Mouse (Mus musculus) midbrain, embryonic 15.5 days (tissue): ENCODE results near the gene Rptor. TPM values are rescaled to one million over a fixed set of nuclear protein-coding genes. Genes with fewer than 3 reads are reported as not detected.

ENCODE experiments used
- ATAC-seq: fragments of 200-750 bp; cut with Nextera tagmentation; replicated peaks from 2 replicates; pipeline ENCODE4 v1.8.0; 2017; ENCODE audit warnings: moderate TSS enrichment
- H3K27ac ChIP-seq: fragments of 300-500 bp; sonication (generic); 2 replicates; pipeline ENCODE4 v1.5.1; 2015; ENCODE audit warnings: mild to moderate bottlenecking, inconsistent platforms
- H3K27me3 ChIP-seq: fragments of 300-500 bp; sonication (generic); replicated peaks from 2 replicates; pipeline ENCODE4 v1.6.1; 2015; ENCODE audit warnings: inconsistent platforms
- H3K36me3 ChIP-seq: fragments of 300-500 bp; sonication (generic); replicated peaks from 2 replicates; pipeline ENCODE4 v1.6.1; 2015; ENCODE audit warnings: inconsistent platforms
- H3K4me1 ChIP-seq: fragments of 300-500 bp; sonication (generic); 2 replicates; pipeline ENCODE4 v1.6.1; 2015; ENCODE audit warnings: inconsistent platforms
- H3K4me2 ChIP-seq: fragments of 300-500 bp; sonication (generic); 2 replicates; pipeline ENCODE4 v1.6.1; 2015; ENCODE audit warnings: inconsistent platforms, mild to moderate bottlenecking, moderate library complexity
- H3K4me3 ChIP-seq: fragments of 300-500 bp; sonication (generic); 2 replicates; pipeline ENCODE4 v1.5.1; 2015; ENCODE audit warnings: mild to moderate bottlenecking, inconsistent platforms
- H3K9ac ChIP-seq: fragments of 300-500 bp; sonication (generic); 2 replicates; pipeline ENCODE4 v1.6.1; 2015; ENCODE audit warnings: mild to moderate bottlenecking, inconsistent platforms
- H3K9me3 ChIP-seq: fragments of 300-500 bp; sonication (generic); 2 replicates; pipeline ENCODE4 v1.6.1; 2016; ENCODE audit warnings: inconsistent platforms
- WGBS: fragments of 180-500 bp; shearing (Covaris S2); methylation state at CpG from one replicate; pipeline ENCODE4 v1.1.7; 2015; ENCODE audit warnings: mixed read lengths; 5-methylcytosine and 5-hydroxymethylcytosine counted together
- polyA plus RNA-seq: library from polyadenylated mRNA; unstranded; fragments of >200 nt; fragmentation: Nextera tagmentation; extraction: Ambion mirVana; gene quantifications from 2 replicates; pipeline ENCODE4 v1.2.1, GENCODE M21; 2015

The Rptor gene
- polyA plus RNA-seq, 1 experiment from 2014 or later = 13.1 TPM

GRCm38 (mm10) chr11:119664678-119665307, 62.1 kb downstream of the Rptor start:
- Histone ChIP-seq H3K4me3 (no peak overlapping the region), H3K4me2 (no peak overlapping the region), H3K27me3 (no peaks in the 10 kb centered on the region), H3K9me3 (no peaks in the 10 kb centered on the region), H3K4me1 (peaks cover 11% of the 10 kb centered on the region), H3K9ac (no peak overlapping the region), H3K36me3 (no peaks in the 10 kb centered on the region), H3K27ac (no peak overlapping the region)
- 72% methylated on average over 10 of the region's 10 CpGs for WGBS
- ATAC-seq = no peak

- no peaks in the 10 kb centered on the region for H3K36me3 ChIP-seq
- ATAC-seq = no peak
- no peaks in the 10 kb centered on the region for H3K9me3 ChIP-seq
- H3K4me1 ChIP-seq = peaks cover 11% of the 10 kb centered on the region
- WGBS = 92% methylated on average over 5 of the region's 5 CpGs
- H3K9ac ChIP-seq = no peak overlapping the region
- H3K4me3 ChIP-seq = no peak overlapping the region
- no peak overlapping the region for H3K27ac ChIP-seq
- no peak overlapping the region for H3K4me2 ChIP-seq
- no peaks in the 10 kb centered on the region for H3K27me3 ChIP-seq
Measured at GRCm38 (mm10) chr11:119665308-119665702, 62.6 kb downstream of the Rptor start.

GRCm38 (mm10) chr11:119666567-119667108, 63.9 kb downstream of the Rptor start:
- H3K27me3 ChIP-seq = no peaks in the 10 kb centered on the region
- ATAC-seq = no peak
- H3K9ac ChIP-seq = no peak overlapping the region
- peaks cover 11% of the 10 kb centered on the region for H3K4me1 ChIP-seq
- WGBS = 12% methylated on average over 2 of the region's 2 CpGs
- no peak overlapping the region for H3K27ac ChIP-seq
- H3K36me3 ChIP-seq = no peaks in the 10 kb centered on the region
- H3K4me3 ChIP-seq = no peak overlapping the region
- no peaks in the 10 kb centered on the region for H3K9me3 ChIP-seq
- no peak overlapping the region for H3K4me2 ChIP-seq

GRCm38 (mm10) chr11:119670690-119671666, 68.3 kb downstream of the Rptor start:
- H3K36me3 ChIP-seq = no peaks in the 10 kb centered on the region
- no peak overlapping the region for H3K27ac ChIP-seq
- WGBS = 81% methylated on average over 11 of the region's 11 CpGs
- H3K4me3 ChIP-seq = no peak overlapping the region
- H3K4me2 ChIP-seq = no peak overlapping the region
- no peaks in the 10 kb centered on the region for H3K9me3 ChIP-seq
- H3K27me3 ChIP-seq = no peaks in the 10 kb centered on the region
- peaks cover 15% of the 10 kb centered on the region for H3K4me1 ChIP-seq
- no peak overlapping the region for H3K9ac ChIP-seq
- no peak for ATAC-seq

GRCm38 (mm10) chr11:119672041-119672440, 69.3 kb downstream of the Rptor start:
- Histone ChIP-seq H3K4me2 (no peak overlapping the region), H3K4me1 (peaks cover 11% of the 10 kb centered on the region), H3K36me3 (no peaks in the 10 kb centered on the region), H3K9ac (no peak overlapping the region), H3K4me3 (no peak overlapping the region), H3K27ac (no peak overlapping the region), H3K9me3 (no peaks in the 10 kb centered on the region), H3K27me3 (no peaks in the 10 kb centered on the region)
- no peak for ATAC-seq
- WGBS = 47% methylated on average over 2 of the region's 2 CpGs

GRCm38 (mm10) chr11:119672775-119673174, 70.1 kb downstream of the Rptor start:
- Histone ChIP-seq H3K9me3 (no peaks in the 10 kb centered on the region), H3K4me1 (peaks cover 11% of the 10 kb centered on the region; the same call in 1 of the 2 replicates), H3K27me3 (no peaks in the 10 kb centered on the region), H3K27ac (no peak overlapping the region), H3K4me3 (no peak overlapping the region), H3K4me2 (no peak overlapping the region), H3K36me3 (no peaks in the 10 kb centered on the region), H3K9ac (no peak overlapping the region)
- WGBS = 85% methylated on average over 4 of the region's 4 CpGs
- ATAC-seq = no peak

- Histone ChIP-seq H3K4me1 (peaks cover 11% of the 10 kb centered on the region; the same call in 1 of the 2 replicates), H3K36me3 (no peaks in the 10 kb centered on the region), H3K9me3 (no peaks in the 10 kb centered on the region), H3K9ac (no peak overlapping the region), H3K4me3 (no peak overlapping the region), H3K4me2 (no peak overlapping the region), H3K27ac (peak overlapping the region; percentile 8; the same call in 1 of the 2 replicates), H3K27me3 (no peaks in the 10 kb centered on the region)
- no peak for ATAC-seq
- WGBS = 76% methylated on average over 4 of the region's 4 CpGs
Measured at GRCm38 (mm10) chr11:119674835-119675234, 72.1 kb downstream of the Rptor start.

GRCm38 (mm10) chr11:119675546-119675945, 72.8 kb downstream of the Rptor start:
- H3K9me3 ChIP-seq = no peaks in the 10 kb centered on the region
- WGBS = 79% methylated on average over 6 of the region's 6 CpGs
- H3K36me3 ChIP-seq = no peaks in the 10 kb centered on the region
- no peak overlapping the region for H3K4me3 ChIP-seq
- no peak overlapping the region for H3K27ac ChIP-seq
- H3K4me2 ChIP-seq = no peak overlapping the region
- peaks cover 11% of the 10 kb centered on the region; the same call in 1 of the 2 replicates for H3K4me1 ChIP-seq
- no peak for ATAC-seq
- no peaks in the 10 kb centered on the region for H3K27me3 ChIP-seq
- no peak overlapping the region for H3K9ac ChIP-seq

- no peak overlapping the region for H3K27ac ChIP-seq
- no peak for ATAC-seq
- no peak overlapping the region for H3K4me3 ChIP-seq
- 79% methylated on average over 7 of the region's 7 CpGs for WGBS
- no peaks in the 10 kb centered on the region for H3K36me3 ChIP-seq
- H3K4me1 ChIP-seq = peaks cover 15% of the 10 kb centered on the region
- no peak overlapping the region for H3K4me2 ChIP-seq
- H3K27me3 ChIP-seq = no peaks in the 10 kb centered on the region
- no peaks in the 10 kb centered on the region for H3K9me3 ChIP-seq
- no peak overlapping the region for H3K9ac ChIP-seq
Measured at GRCm38 (mm10) chr11:119676751-119677411, 74.2 kb downstream of the Rptor start.

- Histone ChIP-seq H3K4me2 (no peak overlapping the region), H3K9me3 (no peaks in the 10 kb centered on the region), H3K36me3 (no peaks in the 10 kb centered on the region), H3K4me1 (peaks cover 15% of the 10 kb centered on the region), H3K9ac (no peak overlapping the region), H3K27ac (no peak overlapping the region), H3K27me3 (no peaks in the 10 kb centered on the region), H3K4me3 (no peak overlapping the region)
- WGBS = 86% methylated on average over 5 of the region's 5 CpGs
- no peak for ATAC-seq
Measured at GRCm38 (mm10) chr11:119678427-119678826, 75.7 kb downstream of the Rptor start.

- Histone ChIP-seq H3K4me1 (peaks cover 22% of the 10 kb centered on the region), H3K9ac (no peak overlapping the region), H3K4me2 (no peak overlapping the region), H3K27ac (no peak overlapping the region), H3K36me3 (no peaks in the 10 kb centered on the region), H3K4me3 (no peak overlapping the region), H3K9me3 (no peaks in the 10 kb centered on the region), H3K27me3 (no peaks in the 10 kb centered on the region)
- 73% methylated on average over 2 of the region's 2 CpGs for whole genome bisulfite sequencing
- ATAC-seq = no peak
Measured at GRCm38 (mm10) chr11:119680735-119681134, 78.0 kb downstream of the Rptor start.

- H3K27me3 ChIP-seq = no peaks in the 10 kb centered on the region
- no peak overlapping the region for H3K9ac ChIP-seq
- no peak overlapping the region for H3K4me3 ChIP-seq
- H3K4me2 ChIP-seq = no peak overlapping the region
- peaks cover 25% of the 10 kb centered on the region for H3K4me1 ChIP-seq
- ATAC-seq = no peak
- no peak overlapping the region for H3K27ac ChIP-seq
- WGBS = 91% methylated on average over 2 of the region's 2 CpGs
- H3K36me3 ChIP-seq = no peaks in the 10 kb centered on the region
- H3K9me3 ChIP-seq = no peaks in the 10 kb centered on the region
Measured at GRCm38 (mm10) chr11:119682285-119682684, 79.6 kb downstream of the Rptor start.
